Mouse (Mus musculus): ENCODE measurements around the gene Slx4. TPM values are rescaled to one million over a fixed set of nuclear protein-coding genes. Genes with fewer than 3 reads are reported as not detected.
"Not testable (repeated sequence)": the region's sequence is repeated elsewhere in the genome, so short reads cannot be mapped to it uniquely, and the experiment has no call there.

Slx4 gene
- 1 to 10 TPM; 7.0 to 7.1 TPM for total RNA-seq (2021)

- peak; percentile 93 to 95 for DNase-seq
- intact Hi-C loops (cut with DNase I) = loop anchor here (1.0 to 5.0 kb wide), 4 partner anchors 94 to 256 kb away; partner anchors contain the start of genes Crebbp and Zfp174
These were observed at the start of gene Slx4 for GRCm38 (mm10) chr16:4003489-4004398. Gene Slx4, minus strand, starts transcription at chr16:4003770.

GRCm38 (mm10) chr16:4052601-4053000 is 49.0 kb upstream of the Slx4 start:
- intact Hi-C loops (cut with DNase I) = no loop called here
- DNase-seq = no peak

GRCm38 (mm10) chr16:4045524-4045923 is 42.0 kb upstream of the Slx4 start:
- DNase-seq = no peak
- intact Hi-C loops (cut with DNase I) = no loop called here

- DNase-seq = no peak
- intact Hi-C loops (cut with DNase I) = no loop called here
These were observed 40.5 kb upstream of the Slx4 start for GRCm38 (mm10) chr16:4044093-4044492.

GRCm38 (mm10) chr16:4041646-4042045 is 38.1 kb upstream of the Slx4 start:
- intact Hi-C loops (cut with DNase I) = no loop called here
- no peak for DNase-seq

GRCm38 (mm10) chr16:4040206-4040605 is 36.6 kb upstream of the Slx4 start:
- intact Hi-C loops (cut with DNase I) = no loop called here
- no peak for DNase-seq

- intact Hi-C loops (cut with DNase I) = no loop called here
- DNase-seq = no peak
These were observed 34.1 kb upstream of the Slx4 start for GRCm38 (mm10) chr16:4037690-4038089.

GRCm38 (mm10) chr16:4036807-4037206 is 33.2 kb upstream of the Slx4 start, which contains the start of gene Dnase1:
Gene Dnase1, plus strand, starts transcription at chr16:4036942.
- intact Hi-C loops (cut with DNase I) = no loop called here
- DNase-seq = no peak

GRCm38 (mm10) chr16:4035575-4035974 is 32.0 kb upstream of the Slx4 start:
- no peak for DNase-seq
- intact Hi-C loops (cut with DNase I) = no loop called here

GRCm38 (mm10) chr16:4034476-4034875 is 30.9 kb upstream of the Slx4 start:
- DNase-seq = no peak
- intact Hi-C loops (cut with DNase I) = no loop called here

- DNase-seq = no peak
- intact Hi-C loops (cut with DNase I) = no loop called here
These were observed 30.4 kb upstream of the Slx4 start for GRCm38 (mm10) chr16:4033971-4034370.

- intact Hi-C loops (cut with DNase I) = no loop called here
- DNase-seq = no peak
These were observed 28.8 kb upstream of the Slx4 start for GRCm38 (mm10) chr16:4032341-4032748.

- DNase-seq = no peak
- intact Hi-C loops (cut with DNase I) = no loop called here
These were observed 28.1 kb upstream of the Slx4 start for GRCm38 (mm10) chr16:4031441-4032274.

- intact Hi-C loops (cut with DNase I) = no loop called here
- DNase-seq = no peak
These were observed 26.9 kb upstream of the Slx4 start for GRCm38 (mm10) chr16:4030501-4030900.

GRCm38 (mm10) chr16:4029371-4029841 is 25.8 kb upstream of the Slx4 start:
- no peak for DNase-seq
- intact Hi-C loops (cut with DNase I) = no loop called here

- intact Hi-C loops (cut with DNase I) = no loop called here
- DNase-seq = no peak
These were observed 23.6 kb upstream of the Slx4 start for GRCm38 (mm10) chr16:4027211-4027610.

GRCm38 (mm10) chr16:4026672-4027071 is 23.1 kb upstream of the Slx4 start:
- intact Hi-C loops (cut with DNase I) = no loop called here

GRCm38 (mm10) chr16:4022719-4023118 is 19.1 kb upstream of the Slx4 start:
- no peak for DNase-seq
- intact Hi-C loops (cut with DNase I) = no loop called here

More at GRCm38 (mm10) chr16:4026672-4027071, 23.1 kb upstream of the Slx4 start:
- no peak for DNase-seq

GRCm38 (mm10) chr16:4021241-4021640 is 17.7 kb upstream of the Slx4 start:
- no peak for DNase-seq
- intact Hi-C loops (cut with DNase I) = no loop called here

- DNase-seq; intact Hi-C loops (cut with DNase I): not testable (repeated sequence)
These were observed 13.9 kb upstream of the Slx4 start for GRCm38 (mm10) chr16:4017466-4017865.

- DNase-seq; intact Hi-C loops (cut with DNase I): not testable (repeated sequence)
These were observed 13.2 kb upstream of the Slx4 start for GRCm38 (mm10) chr16:4016786-4017185.
